Mouse (Mus musculus): ENCODE measurements around the gene Mfsd12. TPM values are rescaled to one million over a fixed set of nuclear protein-coding genes. Genes with fewer than 3 reads are reported as not detected.

The Mfsd12 gene
- polyA plus RNA-seq, 1 experiment = 13.7 TPM

- Histone ChIP-seq H3K27me3 (ENCODE audit: control insufficient read depth, insufficient read depth, low read length, poor library complexity, severe bottlenecking) (no peaks in the 10 kb centered on the region), H3K4me1 (ENCODE audit: control insufficient read depth, insufficient read depth, low read length) (no peaks in the 10 kb centered on the region), H3K4me3 (ENCODE audit: low read depth, low read length) (peak within 1 kb of the TSS; percentile 93), H3K36me3 (ENCODE audit: control insufficient read depth, insufficient read depth, low read length, poor library complexity, severe bottlenecking) (peaks cover 25% of the 10 kb centered on the region), H3K9ac (ENCODE audit: low read depth, poor library complexity, severe bottlenecking) (peak within 1 kb of the TSS; percentile 92), H3K27ac (ENCODE audit: insufficient read depth, low read length) (peak within 1 kb of the TSS; percentile 75), H3K9me3 (replicated peaks; ENCODE audit: control insufficient read depth, insufficient read depth, low read length, poor library complexity, severe bottlenecking) (no peaks in the 10 kb centered on the region)
- TF ChIP-seq CTCF (IDR thresholded peaks at IDR 0.05; ENCODE audit: low read depth, low read length) (no peak), EP300 (IDR thresholded peaks at IDR 0.05; ENCODE audit: insufficient read depth, low read depth, low read length) (no peak), POLR2A (IDR thresholded peaks at IDR 0.05; ENCODE audit: insufficient read depth, low read length) (no peak)
Observed at GRCm38 (mm10) chr10:81320550-81321347, 36.5 kb upstream of the Mfsd12 start, which contains the start of gene Cactin. TSS of gene Cactin (plus strand) at chr10:81321103.

DNA sequence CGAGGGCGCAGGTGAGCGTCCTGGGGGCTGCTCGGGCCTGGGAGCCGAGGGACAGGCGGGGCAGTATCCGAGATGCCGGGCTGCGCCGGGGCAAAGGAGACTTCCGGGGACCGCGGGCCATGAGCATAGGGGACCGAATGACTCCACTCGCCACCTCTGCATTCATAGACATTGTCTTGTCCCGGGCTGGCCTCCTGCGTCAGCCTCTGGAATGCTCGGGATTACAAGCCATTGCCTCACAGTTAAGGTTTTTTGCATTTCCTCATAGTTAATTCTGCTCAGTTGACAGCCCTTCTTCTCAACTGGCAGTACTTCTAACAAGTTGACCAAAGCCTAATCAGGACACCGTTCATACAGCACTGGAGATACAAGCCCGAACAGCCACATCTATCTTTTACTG, 35.9 kb upstream of the Mfsd12 start:
- H3K4me3 ChIP-seq (ENCODE audit: low read depth, low read length) = peak overlapping the region; percentile 93
- no peaks in the 10 kb centered on the region for H3K27me3 ChIP-seq (ENCODE audit: control insufficient read depth, insufficient read depth, low read length, poor library complexity, severe bottlenecking)
- peak overlapping the region; percentile 92 for H3K9ac ChIP-seq (ENCODE audit: low read depth, poor library complexity, severe bottlenecking)
- peaks cover 31% of the 10 kb centered on the region for H3K36me3 ChIP-seq (ENCODE audit: control insufficient read depth, insufficient read depth, low read length, poor library complexity, severe bottlenecking)
- H3K4me1 ChIP-seq (ENCODE audit: control insufficient read depth, insufficient read depth, low read length) = no peaks in the 10 kb centered on the region
- H3K27ac ChIP-seq (ENCODE audit: insufficient read depth, low read length) = no peak overlapping the region
- TF ChIP-seq CTCF (IDR thresholded peaks at IDR 0.05; ENCODE audit: low read depth, low read length) = no peak
- TF ChIP-seq POLR2A (IDR thresholded peaks at IDR 0.05; ENCODE audit: insufficient read depth, low read length) = no peak
- TF ChIP-seq EP300 (IDR thresholded peaks at IDR 0.05; ENCODE audit: insufficient read depth, low read depth, low read length) = no peak
- no peaks in the 10 kb centered on the region for H3K9me3 ChIP-seq (replicated peaks; ENCODE audit: control insufficient read depth, insufficient read depth, low read length, poor library complexity, severe bottlenecking)

- H3K27me3 ChIP-seq (ENCODE audit: control insufficient read depth, insufficient read depth, low read length, poor library complexity, severe bottlenecking) = no peaks in the 10 kb centered on the region
- no peak overlapping the region for H3K4me3 ChIP-seq (ENCODE audit: low read depth, low read length)
- TF ChIP-seq EP300 (IDR thresholded peaks at IDR 0.05; ENCODE audit: insufficient read depth, low read depth, low read length) (no peak), CTCF (IDR thresholded peaks at IDR 0.05; ENCODE audit: low read depth, low read length) (no peak), POLR2A (IDR thresholded peaks at IDR 0.05; ENCODE audit: insufficient read depth, low read length) (no peak)
Observed at GRCm38 (mm10) chr10:81322444-81322843, 34.8 kb upstream of the Mfsd12 start.

DNA sequence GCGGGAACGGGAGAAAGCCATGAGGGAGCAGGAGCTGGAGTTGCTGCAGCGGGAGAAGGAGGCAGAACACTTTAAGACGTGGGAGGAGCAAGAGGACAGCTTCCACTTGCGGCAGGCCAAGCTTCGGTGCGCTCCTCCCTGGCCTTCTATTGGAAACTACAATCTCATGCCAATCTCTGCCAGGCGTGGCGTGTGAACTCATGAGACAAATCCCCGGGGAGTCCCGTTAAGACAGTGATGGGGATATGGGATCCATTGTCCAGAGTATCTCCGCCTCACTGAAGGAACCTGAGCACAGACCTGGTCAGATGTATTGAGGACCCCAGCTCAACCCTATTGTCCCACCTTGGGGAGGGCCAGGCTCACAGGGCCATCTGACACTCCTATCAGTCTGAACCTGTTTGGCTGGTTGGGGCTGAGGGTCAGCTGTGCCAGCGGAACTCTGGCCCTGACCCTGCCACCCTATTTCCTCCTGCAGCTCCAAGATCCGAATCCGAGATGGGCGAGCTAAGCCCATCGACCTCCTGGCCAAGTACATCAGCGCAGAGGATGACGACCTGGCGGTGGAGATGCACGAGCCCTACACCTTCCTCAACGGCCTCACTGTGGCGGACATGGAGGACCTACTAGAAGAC, 34.0 kb upstream of the Mfsd12 start:
- H3K9me3 ChIP-seq (replicated peaks; ENCODE audit: control insufficient read depth, insufficient read depth, low read length, poor library complexity, severe bottlenecking) = no peaks in the 10 kb centered on the region
- H3K36me3 ChIP-seq (ENCODE audit: control insufficient read depth, insufficient read depth, low read length, poor library complexity, severe bottlenecking) = peaks cover 36% of the 10 kb centered on the region
- no peak overlapping the region for H3K4me3 ChIP-seq (ENCODE audit: low read depth, low read length)
- no peaks in the 10 kb centered on the region for H3K4me1 ChIP-seq (ENCODE audit: control insufficient read depth, insufficient read depth, low read length)
- no peaks in the 10 kb centered on the region for H3K27me3 ChIP-seq (ENCODE audit: control insufficient read depth, insufficient read depth, low read length, poor library complexity, severe bottlenecking)
- TF ChIP-seq CTCF (IDR thresholded peaks at IDR 0.05; ENCODE audit: low read depth, low read length) (no peak), POLR2A (IDR thresholded peaks at IDR 0.05; ENCODE audit: insufficient read depth, low read length) (no peak), EP300 (IDR thresholded peaks at IDR 0.05; ENCODE audit: insufficient read depth, low read depth, low read length) (no peak)
- H3K27ac ChIP-seq (ENCODE audit: insufficient read depth, low read length) = no peak overlapping the region
- no peak overlapping the region for H3K9ac ChIP-seq (ENCODE audit: low read depth, poor library complexity, severe bottlenecking)

More at GRCm38 (mm10) chr10:81322444-81322843, 34.8 kb upstream of the Mfsd12 start:
- peaks cover 36% of the 10 kb centered on the region for H3K36me3 ChIP-seq (ENCODE audit: control insufficient read depth, insufficient read depth, low read length, poor library complexity, severe bottlenecking)
- H3K9me3 ChIP-seq (replicated peaks; ENCODE audit: control insufficient read depth, insufficient read depth, low read length, poor library complexity, severe bottlenecking) = no peaks in the 10 kb centered on the region
- H3K4me1 ChIP-seq (ENCODE audit: control insufficient read depth, insufficient read depth, low read length) = no peaks in the 10 kb centered on the region
- H3K27ac ChIP-seq (ENCODE audit: insufficient read depth, low read length) = no peak overlapping the region
- H3K9ac ChIP-seq (ENCODE audit: low read depth, poor library complexity, severe bottlenecking) = no peak overlapping the region

DNA sequence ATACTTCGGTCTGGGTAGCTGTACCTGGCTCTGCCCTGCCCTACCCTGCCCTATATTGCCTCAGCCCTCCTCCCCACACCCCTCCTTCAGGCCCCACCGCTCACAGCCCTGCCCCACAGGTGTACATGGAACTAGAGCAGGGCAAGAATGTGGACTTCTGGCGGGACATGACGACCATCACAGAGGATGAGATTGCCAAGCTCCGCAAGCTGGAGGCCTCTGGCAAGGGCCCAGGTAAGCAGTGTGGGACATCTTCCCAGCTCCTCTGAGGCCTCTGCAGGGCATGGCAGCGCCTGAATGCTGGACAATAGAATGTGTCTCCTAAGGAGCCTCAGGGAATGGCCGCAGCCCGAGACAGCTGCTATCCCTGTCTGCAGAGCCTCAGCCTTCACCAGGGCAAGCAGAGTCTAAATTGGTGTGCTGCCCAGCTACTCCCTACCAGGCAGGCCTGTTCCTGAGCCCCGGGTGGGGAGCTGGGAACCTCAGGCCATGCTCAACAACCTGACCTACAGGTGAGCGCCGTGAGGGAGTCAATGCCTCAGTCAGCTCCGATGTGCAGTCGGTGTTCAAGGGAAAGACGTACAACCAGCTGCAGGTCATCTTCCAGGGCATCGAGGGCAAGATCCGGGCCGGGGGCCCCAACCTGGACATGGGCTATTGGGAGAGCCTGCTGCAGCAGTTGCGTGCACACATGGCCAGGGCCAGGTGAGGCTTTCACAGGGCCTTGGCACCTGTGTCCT, 33.3 kb upstream of the Mfsd12 start:
- Histone ChIP-seq H3K4me1 (ENCODE audit: control insufficient read depth, insufficient read depth, low read length) (no peaks in the 10 kb centered on the region), H3K27ac (ENCODE audit: insufficient read depth, low read length) (no peak overlapping the region), H3K36me3 (ENCODE audit: control insufficient read depth, insufficient read depth, low read length, poor library complexity, severe bottlenecking) (peaks cover 36% of the 10 kb centered on the region), H3K9me3 (replicated peaks; ENCODE audit: control insufficient read depth, insufficient read depth, low read length, poor library complexity, severe bottlenecking) (no peaks in the 10 kb centered on the region), H3K27me3 (ENCODE audit: control insufficient read depth, insufficient read depth, low read length, poor library complexity, severe bottlenecking) (no peaks in the 10 kb centered on the region), H3K4me3 (ENCODE audit: low read depth, low read length) (no peak overlapping the region), H3K9ac (ENCODE audit: low read depth, poor library complexity, severe bottlenecking) (no peak overlapping the region)
- no peak for TF ChIP-seq CTCF (IDR thresholded peaks at IDR 0.05; ENCODE audit: low read depth, low read length)
- TF ChIP-seq EP300 (IDR thresholded peaks at IDR 0.05; ENCODE audit: insufficient read depth, low read depth, low read length) = no peak
- no peak for TF ChIP-seq POLR2A (IDR thresholded peaks at IDR 0.05; ENCODE audit: insufficient read depth, low read length)

All from ES-Bruce4 (cell line).